Mouse (Mus musculus) cortical plate, adult 2 months (tissue): ENCODE measurements around the gene Dcun1d2. TPM values are rescaled to one million over a fixed set of nuclear protein-coding genes. Genes with fewer than 3 reads are reported as not detected.
A peak's percentile ranks its signal among the peaks of the same experiment; 100 is the strongest.

Source experiments
- H3K27ac ChIP-seq: fragments of 200-500 bp; 2 replicates; pipeline ENCODE4 v1.5.1; 2012; ENCODE audit warnings: low read length, control low read depth, inconsistent platforms; ENCODE audit not compliant: insufficient read depth
- H3K4me1 ChIP-seq: fragments of 200-500 bp; 2 replicates; pipeline ENCODE4 v1.6.1; 2011; ENCODE audit warnings: low read length; ENCODE audit not compliant: control insufficient read depth, insufficient read depth
- H3K4me3 ChIP-seq: fragments of 200-500 bp; 2 replicates; pipeline ENCODE4 v1.5.1; 2011; ENCODE audit warnings: mild to moderate bottlenecking, low read length, control low read depth; ENCODE audit not compliant: insufficient read depth
- CTCF ChIP-seq: fragments of 200-500 bp; IDR thresholded peaks from 2 replicates; pipeline ENCODE4 v1.5.1; 2011; ENCODE audit warnings: mild to moderate bottlenecking, control low read depth, low read length; ENCODE audit not compliant: insufficient read depth; ENCODE audit errors: extremely low read depth
- POLR2A ChIP-seq: fragments of 200-500 bp; IDR thresholded peaks from 2 replicates; pipeline ENCODE4 v1.6.1; 2011; ENCODE audit warnings: mild to moderate bottlenecking, low read length, control low read depth; ENCODE audit not compliant: insufficient read depth; ENCODE audit errors: extremely low read depth
- polyA plus RNA-seq: library from polyadenylated mRNA; depleted of rRNA; stranded (reverse); fragments of >200 nt; gene quantifications from 2 replicates; pipeline ENCODE4 v1.2.3, GENCODE M21; 2012

The Dcun1d2 gene
- polyA plus RNA-seq, 1 experiment = 56.4 TPM

GRCm38 (mm10) chr8:13230471-13230870, 57.5 kb downstream of the Dcun1d2 start:
- Histone ChIP-seq H3K4me1 (no peaks in the 10 kb centered on the region), H3K4me3 (no peak overlapping the region), H3K27ac (no peak overlapping the region)
- TF ChIP-seq POLR2A (no peak), CTCF (no peak)

- Histone ChIP-seq H3K4me1 (no peaks in the 10 kb centered on the region), H3K4me3 (no peak overlapping the region), H3K27ac (no peak overlapping the region)
- TF ChIP-seq POLR2A (no peak), CTCF (no peak)
Measured at GRCm38 (mm10) chr8:13229802-13230201, 58.1 kb downstream of the Dcun1d2 start.

- H3K4me1 ChIP-seq = no peaks in the 10 kb centered on the region
- no peak overlapping the region for H3K27ac ChIP-seq
- TF ChIP-seq CTCF = no peak
- TF ChIP-seq POLR2A = no peak
- no peak overlapping the region for H3K4me3 ChIP-seq
Measured at GRCm38 (mm10) chr8:13228923-13229610, 58.9 kb downstream of the Dcun1d2 start.

GRCm38 (mm10) chr8:13227184-13227583, 60.7 kb downstream of the Dcun1d2 start:
- Histone ChIP-seq H3K4me3 (no peak overlapping the region), H3K27ac (peak overlapping the region; percentile 61; the same call in 1 of the 2 replicates), H3K4me1 (no peaks in the 10 kb centered on the region)
- TF ChIP-seq CTCF (no peak), POLR2A (no peak)

GRCm38 (mm10) chr8:13226288-13226687, 61.6 kb downstream of the Dcun1d2 start:
- Histone ChIP-seq H3K27ac (peak overlapping the region; percentile 61; the same call in 1 of the 2 replicates), H3K4me3 (no peak overlapping the region), H3K4me1 (no peaks in the 10 kb centered on the region)
- TF ChIP-seq POLR2A = no peak
- TF ChIP-seq CTCF = no peak

- TF ChIP-seq CTCF = no peak
- TF ChIP-seq POLR2A = no peak
- H3K27ac ChIP-seq = no peak overlapping the region
- H3K4me3 ChIP-seq = no peak overlapping the region
- H3K4me1 ChIP-seq = no peaks in the 10 kb centered on the region
Measured at GRCm38 (mm10) chr8:13224426-13224825, 63.5 kb downstream of the Dcun1d2 start.

- TF ChIP-seq POLR2A = no peak
- TF ChIP-seq CTCF = no peak
- H3K27ac ChIP-seq = no peak overlapping the region
- H3K4me1 ChIP-seq = no peaks in the 10 kb centered on the region
- no peak overlapping the region for H3K4me3 ChIP-seq
Measured at GRCm38 (mm10) chr8:13218441-13218840, 69.5 kb downstream of the Dcun1d2 start.

GRCm38 (mm10) chr8:13217986-13218385, 69.9 kb downstream of the Dcun1d2 start:
- TF ChIP-seq CTCF = no peak
- no peak for TF ChIP-seq POLR2A
- H3K27ac ChIP-seq = no peak overlapping the region

GRCm38 (mm10) chr8:13217093-13217492, 70.8 kb downstream of the Dcun1d2 start:
- Histone ChIP-seq H3K4me3 (no peak overlapping the region), H3K27ac (no peak overlapping the region), H3K4me1 (peaks cover 1% of the 10 kb centered on the region; the same call in 1 of the 2 replicates)
- no peak for TF ChIP-seq POLR2A
- TF ChIP-seq CTCF = no peak

More at GRCm38 (mm10) chr8:13217986-13218385, 69.9 kb downstream of the Dcun1d2 start:
- H3K4me1 ChIP-seq = peaks cover 1% of the 10 kb centered on the region; the same call in 1 of the 2 replicates
- H3K4me3 ChIP-seq = no peak overlapping the region

GRCm38 (mm10) chr8:13216386-13216785, 71.5 kb downstream of the Dcun1d2 start:
- Histone ChIP-seq H3K4me1 (peaks cover 1% of the 10 kb centered on the region; the same call in 1 of the 2 replicates), H3K4me3 (no peak overlapping the region), H3K27ac (no peak overlapping the region)
- TF ChIP-seq CTCF = no peak
- no peak for TF ChIP-seq POLR2A
